Mouse (Mus musculus) heart, postnatal 4 days (tissue): Measurements from ENCODE around the gene Fam47e. TPM values are rescaled to one million over a fixed set of nuclear protein-coding genes. Genes with fewer than 3 reads are reported as not detected.
A peak's percentile ranks its signal among the peaks of the same experiment; 100 is the strongest.
"Not testable (repeated sequence)": the region's sequence is repeated elsewhere in the genome, so short reads cannot be mapped to it uniquely, and the experiment has no call there.

Source experiments
- DNase-seq: peaks from one replicate; pipeline ENCODE4 v3.0.0; 2021
- total RNA-seq, 2 experiments: library from RNA; stranded (reverse); gene quantifications; 2 replicates each; pipeline ENCODE4 v1.2.3; 2021

Fam47e gene
- total RNA-seq = not detected

- DNase-seq = no peak
Observed at GRCm38 (mm10) chr5:92554891-92555511, at the start of gene Fam47e. Gene Fam47e (plus strand): TSS chr5:92555069.

DNA sequence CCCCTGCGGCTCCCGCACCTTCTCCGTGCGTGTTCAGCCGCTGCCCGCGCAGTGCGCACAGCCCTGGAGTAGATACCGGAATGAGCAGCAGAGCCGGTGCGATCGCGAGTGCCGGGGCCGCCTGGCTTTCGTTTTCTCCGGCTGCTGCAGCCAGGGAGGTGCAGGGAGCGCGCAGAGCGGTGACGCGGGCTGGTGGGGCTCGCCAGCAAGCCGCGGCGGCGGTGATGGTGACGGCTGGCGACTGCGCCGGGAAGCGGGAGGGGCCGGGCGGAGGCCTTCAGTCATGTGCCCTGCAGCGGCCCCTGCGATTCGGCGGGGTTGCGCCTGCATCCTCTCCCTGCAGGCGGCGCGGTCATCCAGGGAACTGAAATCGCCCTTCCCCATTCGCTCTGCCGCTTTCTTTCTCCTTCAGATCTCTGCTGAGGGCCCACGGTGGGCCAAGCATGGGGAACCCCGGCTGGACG lies 49.4 kb upstream of the Fam47e start:
- DNase-seq = peak; percentile 98

- DNase-seq = peak; percentile 46
Observed at GRCm38 (mm10) chr5:92506301-92506729, 48.6 kb upstream of the Fam47e start.

DNA sequence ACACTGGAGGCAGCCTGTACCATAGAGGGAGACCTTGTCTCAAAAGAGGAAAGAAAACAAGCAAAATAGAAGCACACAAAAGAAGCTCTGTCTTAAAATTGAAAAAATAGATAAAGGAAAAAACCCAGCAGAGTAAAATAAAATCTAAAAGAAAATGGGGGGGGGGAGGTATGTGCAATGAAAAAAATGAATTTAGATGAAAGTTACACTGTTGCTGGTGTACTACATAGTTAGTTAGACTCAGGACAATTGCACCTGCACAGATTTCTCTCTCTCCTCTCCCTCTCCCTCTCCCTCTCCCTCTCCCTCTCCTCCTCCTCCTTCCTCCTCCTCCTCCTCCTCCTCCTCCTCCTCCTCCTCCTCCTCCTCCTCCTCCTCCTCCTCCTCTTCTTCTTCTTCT lies 48.1 kb upstream of the Fam47e start, which contains the start of gene Scarb2:
TSS of gene Scarb2 (minus strand) at position 101 of the 400 bp plus-strand sequence.
- DNase-seq = no peak

DNA sequence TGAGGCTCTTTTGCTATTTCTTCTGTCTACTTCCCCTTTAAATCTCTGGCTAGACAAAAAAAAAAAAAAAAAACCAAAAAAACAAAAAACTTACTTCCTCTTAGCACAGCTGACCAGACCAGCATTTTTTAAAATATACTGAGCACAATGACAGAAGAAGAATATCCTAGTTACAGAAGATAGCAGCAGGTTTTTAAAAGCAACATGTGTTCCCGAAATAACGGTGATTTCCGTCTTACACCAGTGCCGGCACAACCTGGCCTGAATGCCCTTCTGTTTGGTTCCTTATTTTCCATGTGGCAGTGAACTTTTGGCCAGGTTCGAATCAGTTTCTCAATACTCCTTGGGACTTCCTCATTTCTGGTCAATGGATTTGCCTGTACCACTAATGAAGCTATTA lies 46.0 kb upstream of the Fam47e start:
- DNase-seq = no peak

- DNase-seq = no peak
Observed at GRCm38 (mm10) chr5:92511256-92511655, 43.6 kb upstream of the Fam47e start.

DNA sequence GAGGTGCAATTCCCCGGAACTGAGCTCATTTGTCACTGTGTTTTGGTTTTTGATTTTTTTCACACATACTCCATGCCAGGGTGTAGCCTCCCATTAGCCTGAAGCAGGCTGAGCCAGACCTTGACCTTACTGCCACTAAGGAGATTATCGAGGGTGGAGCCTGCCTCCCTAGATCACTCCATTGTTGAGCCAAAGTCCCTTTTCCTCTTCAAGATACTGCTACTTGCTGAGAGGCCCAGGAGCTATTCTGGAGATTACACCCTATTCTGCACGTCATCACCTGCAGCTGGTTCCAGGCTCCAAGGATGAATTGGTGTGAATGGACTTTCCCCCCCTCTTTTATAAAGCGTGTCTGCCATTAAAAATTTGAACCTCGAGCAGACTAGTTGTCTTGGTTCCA lies 42.8 kb upstream of the Fam47e start:
- no peak for DNase-seq

DNA sequence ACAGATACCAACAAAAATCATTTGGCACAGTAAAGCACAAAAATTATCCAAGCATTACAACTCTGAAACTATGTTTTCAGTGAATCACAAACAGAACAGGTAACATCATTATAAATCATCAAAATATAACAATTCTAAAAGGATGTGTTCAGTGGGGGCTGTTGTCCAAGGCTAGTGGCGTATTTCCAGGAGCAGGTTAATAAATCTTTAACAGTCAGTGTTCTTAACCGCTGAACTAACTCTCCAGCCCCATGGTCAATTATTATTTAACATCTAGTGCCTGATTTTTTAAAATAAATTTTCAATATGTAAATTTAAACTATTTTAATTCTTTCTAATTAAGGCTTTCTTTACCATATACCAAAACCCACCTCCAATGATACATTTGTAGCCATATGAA lies 33.7 kb upstream of the Fam47e start:
- DNase-seq = not testable (repeated sequence)

DNA sequence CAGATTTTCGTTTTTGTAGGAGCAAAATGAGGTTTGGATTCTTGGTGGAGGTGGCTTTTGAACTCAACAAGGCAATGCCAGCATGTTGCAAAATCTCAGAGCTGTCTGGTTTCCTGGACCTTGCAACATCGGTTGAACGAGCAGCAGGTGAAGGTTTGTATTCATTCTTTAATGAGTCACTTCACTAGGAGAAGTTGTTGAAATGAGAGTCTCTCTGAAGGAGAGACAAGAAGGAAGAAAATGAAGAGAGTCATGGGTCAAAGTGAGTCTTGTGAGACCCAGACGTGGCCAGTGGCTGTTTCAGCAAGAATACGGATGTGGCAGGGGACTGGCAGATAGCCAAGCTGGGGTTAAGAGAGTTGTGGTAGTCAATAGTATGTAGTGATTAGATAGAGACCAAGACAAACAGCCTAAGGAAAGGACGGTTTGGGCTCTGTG lies 30.0 kb upstream of the Fam47e start:
- no peak for DNase-seq

DNA sequence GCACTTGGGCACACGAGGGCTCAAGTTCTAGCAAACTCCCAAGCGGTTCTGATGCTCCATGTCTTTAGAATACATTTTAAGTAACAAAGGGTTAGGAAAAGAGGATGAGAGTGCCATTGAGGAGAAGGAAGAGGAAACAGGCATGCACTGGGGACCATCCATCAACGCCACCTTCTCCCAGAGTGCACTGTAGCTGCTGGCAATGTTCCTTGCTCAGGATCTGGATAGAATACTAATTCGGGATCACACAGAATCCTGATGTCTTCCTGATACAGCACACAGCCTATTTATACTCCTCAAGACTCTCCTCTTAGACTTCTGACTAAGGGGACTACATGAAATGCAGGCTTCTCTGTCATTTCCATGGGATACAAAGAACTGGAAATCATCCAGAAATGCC lies 15.2 kb upstream of the Fam47e start:
- DNase-seq = no peak

DNA sequence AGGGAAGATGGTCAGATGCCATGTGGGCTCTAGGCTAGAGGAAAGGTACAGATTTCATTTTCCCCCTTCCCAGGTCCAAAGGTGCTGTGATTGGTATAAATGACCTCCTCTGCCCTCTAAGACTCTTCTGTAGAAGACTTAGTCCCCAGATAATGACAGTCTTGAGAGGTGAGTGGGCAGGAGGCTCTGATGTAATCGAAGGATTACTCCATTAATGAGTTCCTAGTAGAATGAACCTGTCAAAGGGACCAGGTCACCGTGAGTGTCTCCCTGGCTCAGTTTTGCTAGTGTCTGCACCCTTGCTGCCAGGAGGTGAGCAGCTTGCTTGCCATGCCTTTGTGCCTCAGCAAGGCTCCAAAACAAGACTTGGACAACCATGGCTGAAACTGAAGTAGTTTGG lies 2.3 kb upstream of the Fam47e start:
- DNase-seq = no peak

- DNase-seq = no peak
Observed at GRCm38 (mm10) chr5:92553939-92554338, 930 bp upstream of the Fam47e start.

DNA sequence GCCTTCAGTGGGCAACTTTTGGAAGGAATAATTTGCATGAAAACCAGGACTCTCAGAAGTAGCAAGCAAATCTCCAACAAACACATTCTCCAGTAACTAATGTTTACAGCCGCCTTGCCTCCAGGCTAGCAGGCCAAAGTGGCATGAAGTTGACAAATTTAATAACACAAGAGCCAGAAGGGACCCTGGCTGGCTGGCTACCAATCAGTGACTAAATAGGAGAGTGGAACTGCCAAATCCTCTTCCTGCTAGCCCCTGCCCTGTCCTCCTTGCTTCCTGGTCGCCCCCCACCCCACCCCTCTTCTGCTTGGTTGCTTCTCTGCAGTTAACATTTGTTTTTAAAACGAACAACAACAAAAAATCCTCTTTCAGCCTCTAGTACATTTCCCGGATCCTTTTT lies 426 bp upstream of the Fam47e start:
- no peak for DNase-seq

DNA sequence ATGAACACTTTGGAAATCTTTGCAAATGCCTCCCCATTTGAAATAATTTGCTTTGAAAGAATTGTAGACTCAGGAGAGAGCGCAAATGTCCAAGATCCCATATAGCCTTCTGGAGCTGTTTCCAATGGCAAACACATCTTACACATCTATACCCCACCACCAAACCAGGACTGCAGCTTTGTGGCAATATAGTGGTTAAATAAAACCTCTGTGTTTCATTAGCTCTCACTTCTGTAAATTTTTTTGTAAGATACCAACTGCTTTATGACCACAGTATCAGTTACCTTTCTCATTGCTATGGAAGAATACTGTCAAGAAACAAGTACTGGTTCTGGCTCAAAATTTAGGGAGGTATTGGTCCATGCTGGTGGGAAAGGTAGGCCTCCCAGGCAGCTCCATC lies 1.0 kb downstream of the Fam47e start:
- DNase-seq = no peak

DNA sequence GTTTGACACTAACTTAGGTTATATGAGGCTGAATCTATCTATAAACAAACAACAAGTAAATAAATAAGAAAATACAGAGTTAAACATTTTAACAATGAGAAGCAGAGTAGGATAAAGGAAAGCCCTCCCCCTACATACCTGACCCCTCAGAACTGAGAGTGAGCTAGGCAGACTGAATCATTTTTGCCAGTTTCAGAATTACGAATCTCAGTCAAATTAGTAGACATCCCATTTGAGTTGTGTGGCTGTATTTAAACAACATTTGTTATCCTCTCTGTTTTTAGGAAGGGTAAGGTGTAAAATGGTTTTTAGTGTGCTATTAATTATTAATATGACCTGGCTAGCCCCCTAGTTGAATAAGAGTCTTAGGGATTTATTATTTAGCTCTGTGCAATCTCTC lies 2.6 kb downstream of the Fam47e start:
- DNase-seq = no peak

GRCm38 (mm10) chr5:92560201-92560600 lies 5.3 kb downstream of the Fam47e start:
- no peak for DNase-seq

GRCm38 (mm10) chr5:92562002-92562401 lies 7.1 kb downstream of the Fam47e start:
- no peak for DNase-seq

DNA sequence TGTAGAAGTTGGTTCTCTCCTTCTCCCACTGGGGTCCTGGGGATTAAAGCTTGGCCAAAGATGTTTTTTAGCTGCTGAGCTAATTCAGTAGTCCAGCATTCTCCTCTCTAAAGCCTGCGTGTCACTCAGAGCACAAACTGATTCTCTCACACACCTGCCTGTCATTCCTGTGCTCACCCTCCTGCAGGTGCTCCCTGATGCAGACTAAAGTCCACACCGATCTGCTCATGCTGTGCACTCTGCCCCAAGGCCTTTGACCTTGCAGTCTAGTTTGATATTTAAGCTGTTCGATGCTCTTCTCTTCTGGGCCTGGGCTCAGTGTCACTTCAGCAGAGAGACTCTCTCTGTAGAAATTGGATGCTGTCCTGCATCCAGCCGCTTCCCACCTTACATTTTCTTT lies 16.4 kb downstream of the Fam47e start:
- no peak for DNase-seq

- DNase-seq = no peak
Observed at GRCm38 (mm10) chr5:92579559-92579958, 24.7 kb downstream of the Fam47e start.

DNA sequence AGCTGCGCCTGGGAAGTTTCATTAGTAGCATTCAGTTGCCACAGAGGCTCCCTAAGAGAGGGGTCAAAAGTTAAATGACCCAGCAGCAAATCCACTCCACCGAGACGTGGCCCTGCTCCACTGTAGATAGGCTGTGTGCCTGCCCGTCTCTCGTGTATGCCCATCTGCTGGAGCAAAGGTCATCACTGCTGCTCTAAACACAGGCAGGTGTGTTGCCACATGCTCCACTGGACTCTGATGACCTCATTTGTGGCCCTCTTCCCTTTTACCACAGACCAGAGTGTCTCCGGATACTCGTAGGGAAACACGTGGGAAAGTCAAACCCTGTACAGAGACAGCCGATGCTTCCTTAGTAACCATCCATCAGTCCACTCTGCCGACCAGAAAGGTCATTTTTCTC lies 31.1 kb downstream of the Fam47e start:
- no peak for DNase-seq

- no peak for DNase-seq
Observed at GRCm38 (mm10) chr5:92595026-92595425, 40.2 kb downstream of the Fam47e start.

GRCm38 (mm10) chr5:92596865-92597264 lies 42.0 kb downstream of the Fam47e start:
- DNase-seq = no peak

DNA sequence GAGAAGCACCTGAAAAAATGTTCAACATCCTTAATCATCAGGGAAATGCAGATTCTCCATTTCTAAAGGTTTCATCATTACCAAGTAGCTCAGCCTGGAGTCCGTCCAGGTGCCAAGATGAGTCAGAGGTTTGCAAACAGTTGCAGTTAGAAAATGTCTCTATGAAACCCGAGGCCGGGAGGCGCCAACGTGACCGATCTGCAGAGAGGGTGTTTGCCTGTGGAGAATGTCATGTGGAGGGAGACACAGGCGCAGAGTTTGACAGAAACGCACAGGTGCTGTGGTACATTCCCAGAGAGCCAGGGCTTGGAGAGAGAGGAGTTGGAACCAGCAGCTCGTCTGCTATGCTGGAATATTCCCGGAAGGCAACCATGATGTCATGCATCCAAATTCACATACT lies 44.2 kb downstream of the Fam47e start:
- DNase-seq = no peak
